Mouse (Mus musculus) lung, postnatal 0 days (tissue): ENCODE data around the gene Map2k7. TPM values are rescaled to one million over a fixed set of nuclear protein-coding genes. Genes with fewer than 3 reads are reported as not detected.
A peak's percentile ranks its signal among the peaks of the same experiment; 100 is the strongest.

Source experiments
- ATAC-seq: fragments of 200-750 bp; cut with Nextera tagmentation; 2 replicates; pipeline ENCODE4 v1.8.0; 2017; ENCODE audit warnings: moderate library complexity
- DNase-seq: peaks from one replicate; pipeline ENCODE4 v3.0.0-alpha.2; 2016; ENCODE audit warnings: low spot score
- H3K27ac ChIP-seq: fragments of 300-500 bp; sonication (generic); 2 replicates; pipeline ENCODE4 v1.5.1; 2014; ENCODE audit warnings: antibody characterized with exemption, mild to moderate bottlenecking, low read length, mixed read lengths
- H3K27me3 ChIP-seq: fragments of 300-500 bp; sonication (generic); replicated peaks from 2 replicates; pipeline ENCODE4 v1.6.1; 2014; ENCODE audit warnings: low read length, mixed read lengths; ENCODE audit not compliant: insufficient read depth
- H3K36me3 ChIP-seq: fragments of 300-500 bp; sonication (generic); 2 replicates; pipeline ENCODE4 v1.6.1; 2014; ENCODE audit warnings: low read length, mixed read lengths; ENCODE audit not compliant: insufficient read depth
- H3K4me1 ChIP-seq: fragments of 300-500 bp; sonication (generic); 2 replicates; pipeline ENCODE4 v1.6.1; 2014; ENCODE audit warnings: antibody characterized with exemption, low read depth, low read length, mixed read lengths; ENCODE audit not compliant: insufficient read depth
- H3K4me2 ChIP-seq: fragments of 300-500 bp; sonication (generic); replicated peaks from 2 replicates; pipeline ENCODE4 v1.6.1; 2014; ENCODE audit warnings: low read depth, mild to moderate bottlenecking, low read length, moderate library complexity, mixed read lengths
- H3K4me3 ChIP-seq: fragments of 300-500 bp; sonication (generic); 2 replicates; pipeline ENCODE4 v1.5.1; 2014; ENCODE audit warnings: low read depth, low read length
- H3K9ac ChIP-seq: fragments of 300-500 bp; sonication (generic); replicated peaks from 2 replicates; pipeline ENCODE4 v1.6.1; 2014; ENCODE audit warnings: low read depth, mild to moderate bottlenecking
- H3K9me3 ChIP-seq: fragments of 300-500 bp; sonication (generic); 2 replicates; pipeline ENCODE4 v1.6.1; 2016; ENCODE audit warnings: low read length, mixed read lengths
- CTCF ChIP-seq: IDR thresholded peaks from 2 replicates; pipeline ENCODE4 v1.5.1; 2016; ENCODE audit warnings: antibody characterized with exemption, mild to moderate bottlenecking
- EP300 ChIP-seq: IDR thresholded peaks from 2 replicates; pipeline ENCODE4 v1.6.1; 2016; ENCODE audit warnings: antibody characterized with exemption, mild to moderate bottlenecking, control low read depth
- WGBS: fragments of 180-500 bp; shearing (Covaris S2); extraction: QIAGEN DNeasy Blood & Tissue Kit; methylation state at CpG from one replicate; pipeline ENCODE4 v1.1.7; 2014; 5-methylcytosine and 5-hydroxymethylcytosine counted together
- polyA plus RNA-seq: library from polyadenylated mRNA; unstranded; fragments of >200 nt; fragmentation: Nextera tagmentation; extraction: Ambion mirVana; gene quantifications from 2 replicates; pipeline ENCODE4 v1.2.1, GENCODE M21; 2015

Gene Map2k7
- polyA plus RNA-seq, 1 experiment from 2014 or later = 22.9 TPM

DNA sequence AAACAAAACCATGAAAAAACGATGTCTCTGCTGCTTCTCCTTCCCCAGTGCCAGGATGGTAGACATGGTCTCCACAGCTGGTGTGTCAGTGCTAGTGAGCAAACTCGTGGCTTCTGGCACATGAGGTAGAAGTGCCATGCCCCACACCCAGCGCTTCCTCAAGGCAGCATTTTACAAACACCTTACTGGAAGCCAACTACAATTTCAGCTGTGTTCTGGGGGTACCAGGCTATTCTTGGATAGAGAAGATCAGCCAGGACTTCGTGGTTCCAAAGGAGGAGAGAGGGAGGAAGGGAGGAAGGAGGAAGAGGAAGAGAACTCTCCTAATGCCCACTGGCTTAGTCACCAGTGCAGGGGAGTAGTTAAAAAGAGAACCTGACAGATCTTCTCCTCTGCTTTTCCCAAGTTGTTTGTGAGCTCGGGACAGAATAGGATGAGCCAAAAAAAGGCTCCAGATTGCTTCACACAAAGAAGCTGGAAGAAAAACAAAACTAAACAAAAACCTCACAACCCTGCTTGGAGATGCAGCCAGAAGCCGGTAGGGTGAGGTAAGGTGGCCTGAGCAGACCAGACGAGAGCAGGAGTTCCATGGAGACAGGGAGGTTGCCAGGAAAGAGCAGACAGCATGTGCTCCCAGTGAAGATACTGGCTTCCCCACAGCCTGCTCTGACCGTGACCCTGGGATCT is 24.7 kb downstream of the Map2k7 start:
- Histone ChIP-seq H3K36me3 (peaks cover 35% of the 10 kb centered on the region), H3K4me2 (no peak overlapping the region), H3K9me3 (no peaks in the 10 kb centered on the region), H3K27me3 (no peaks in the 10 kb centered on the region), H3K27ac (no peak overlapping the region), H3K4me1 (no peaks in the 10 kb centered on the region), H3K4me3 (no peak overlapping the region), H3K9ac (no peak overlapping the region)
- ATAC-seq (no peak), DNase-seq (no peak)
- no peak for TF ChIP-seq EP300
- WGBS = 81% methylated on average over 8 of the region's 8 CpGs

DNA sequence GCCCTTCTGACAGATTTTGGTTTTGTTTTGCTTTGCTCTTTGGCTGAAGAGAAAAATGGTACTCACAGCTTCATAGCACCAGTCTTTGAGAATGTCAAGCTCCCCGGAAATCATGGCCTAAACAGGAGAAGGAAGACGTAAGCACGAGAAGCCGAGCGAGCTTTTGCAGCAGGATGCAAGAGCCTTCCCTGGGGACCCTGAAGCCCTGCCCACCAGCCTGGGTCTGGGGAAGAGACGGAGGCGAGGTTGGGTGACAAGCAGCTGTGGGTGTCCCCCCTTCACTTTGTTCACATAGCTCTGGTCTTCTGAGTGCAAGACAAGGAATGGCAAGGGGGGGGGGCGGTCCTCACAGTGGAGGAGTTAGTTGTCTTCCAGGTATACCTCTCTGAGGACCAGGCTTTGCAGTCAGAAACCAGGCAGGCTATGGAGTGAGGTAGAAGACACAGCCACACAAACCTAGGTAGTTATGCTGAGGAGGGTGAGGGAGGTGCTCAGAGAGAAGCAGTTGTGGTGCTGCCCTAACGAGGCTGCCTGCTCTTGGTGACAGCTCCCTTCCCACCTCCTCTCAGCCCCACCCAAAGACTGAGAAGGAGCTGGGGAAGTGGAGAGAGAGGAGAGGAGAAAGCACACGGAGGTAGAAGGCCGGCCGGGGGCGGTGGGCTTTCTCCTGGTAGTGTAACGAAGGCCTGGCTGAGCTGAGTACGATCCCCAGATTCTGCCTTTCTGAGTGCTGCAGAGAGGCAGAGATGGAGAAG is 26.8 kb downstream of the Map2k7 start:
- H3K4me1 ChIP-seq = no peaks in the 10 kb centered on the region
- H3K9me3 ChIP-seq = no peaks in the 10 kb centered on the region
- TF ChIP-seq EP300 (no peak), CTCF (no peak)
- H3K9ac ChIP-seq = no peak overlapping the region
- ATAC-seq (no peak; the same call in 1 of the 2 replicates), DNase-seq (no peak)
- no peak overlapping the region for H3K4me2 ChIP-seq
- H3K36me3 ChIP-seq = peaks cover 42% of the 10 kb centered on the region
- H3K4me3 ChIP-seq = no peak overlapping the region
- H3K27ac ChIP-seq = no peak overlapping the region
- no peaks in the 10 kb centered on the region for H3K27me3 ChIP-seq
- WGBS = 90% methylated on average over 15 of the region's 15 CpGs

DNA sequence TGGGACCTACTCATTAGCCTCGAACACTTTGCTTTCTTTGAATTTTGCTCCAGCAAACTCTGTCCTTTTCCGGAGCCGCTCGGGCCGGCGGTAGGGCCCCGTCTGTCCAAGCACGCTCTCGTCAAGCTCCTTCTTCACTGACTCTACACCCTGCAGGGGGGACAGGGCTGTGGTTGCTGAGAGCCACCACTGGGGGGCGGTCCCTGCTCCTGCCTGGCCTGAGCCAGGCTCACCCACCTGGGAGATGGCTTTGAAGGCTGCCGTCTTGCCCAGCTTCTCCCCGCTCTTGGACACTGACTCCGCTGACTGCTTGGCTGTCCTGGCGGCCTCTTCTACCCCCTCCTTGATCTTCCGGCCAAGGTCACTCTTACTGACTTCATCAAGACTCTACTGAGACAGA is 29.1 kb downstream of the Map2k7 start:
- H3K36me3 ChIP-seq = peaks cover 37% of the 10 kb centered on the region
- H3K4me1 ChIP-seq = no peaks in the 10 kb centered on the region
- TF ChIP-seq CTCF = peak; percentile 56
- TF ChIP-seq EP300 = no peak
- H3K27ac ChIP-seq = no peak overlapping the region
- no peaks in the 10 kb centered on the region for H3K27me3 ChIP-seq
- H3K4me3 ChIP-seq = no peak overlapping the region
- no peak overlapping the region for H3K4me2 ChIP-seq
- WGBS = 79% methylated on average over 15 of the region's 15 CpGs
- 0 out of 2 replicates have a peak, but pooled peaks have one; percentile 41 for ATAC-seq
- DNase-seq = no peak
- no peak overlapping the region for H3K9ac ChIP-seq
- no peaks in the 10 kb centered on the region for H3K9me3 ChIP-seq

DNA sequence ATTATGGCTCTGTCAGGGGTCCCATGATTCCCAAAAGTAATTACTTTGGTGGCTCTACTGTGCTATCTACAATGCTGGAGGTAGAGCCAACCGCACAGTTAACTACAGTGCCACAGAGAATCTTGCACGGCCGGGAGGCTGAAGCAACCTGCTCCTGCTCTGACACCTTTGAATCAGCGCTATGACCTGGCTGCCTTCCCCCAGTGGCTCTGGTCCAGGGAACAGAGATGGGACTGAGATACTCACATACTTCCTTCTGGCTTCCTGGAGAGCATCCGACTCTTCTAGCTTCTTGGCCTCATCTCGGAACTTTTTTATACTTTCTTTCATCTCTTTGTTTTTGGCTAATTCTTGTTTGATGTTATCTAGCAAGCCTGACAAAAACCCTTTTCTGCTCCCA is 31.1 kb downstream of the Map2k7 start:
- no peaks in the 10 kb centered on the region for H3K4me1 ChIP-seq
- DNase-seq (no peak), ATAC-seq (no peak)
- no peak for TF ChIP-seq EP300
- TF ChIP-seq CTCF = no peak
- no peak overlapping the region for H3K4me2 ChIP-seq
- H3K36me3 ChIP-seq = peaks cover 38% of the 10 kb centered on the region
- no peak overlapping the region for H3K9ac ChIP-seq
- no peak overlapping the region for H3K27ac ChIP-seq
- H3K4me3 ChIP-seq = no peak overlapping the region
- 93% methylated on average over 6 of the region's 6 CpGs for WGBS
- no peaks in the 10 kb centered on the region for H3K9me3 ChIP-seq
- H3K27me3 ChIP-seq = no peaks in the 10 kb centered on the region

DNA sequence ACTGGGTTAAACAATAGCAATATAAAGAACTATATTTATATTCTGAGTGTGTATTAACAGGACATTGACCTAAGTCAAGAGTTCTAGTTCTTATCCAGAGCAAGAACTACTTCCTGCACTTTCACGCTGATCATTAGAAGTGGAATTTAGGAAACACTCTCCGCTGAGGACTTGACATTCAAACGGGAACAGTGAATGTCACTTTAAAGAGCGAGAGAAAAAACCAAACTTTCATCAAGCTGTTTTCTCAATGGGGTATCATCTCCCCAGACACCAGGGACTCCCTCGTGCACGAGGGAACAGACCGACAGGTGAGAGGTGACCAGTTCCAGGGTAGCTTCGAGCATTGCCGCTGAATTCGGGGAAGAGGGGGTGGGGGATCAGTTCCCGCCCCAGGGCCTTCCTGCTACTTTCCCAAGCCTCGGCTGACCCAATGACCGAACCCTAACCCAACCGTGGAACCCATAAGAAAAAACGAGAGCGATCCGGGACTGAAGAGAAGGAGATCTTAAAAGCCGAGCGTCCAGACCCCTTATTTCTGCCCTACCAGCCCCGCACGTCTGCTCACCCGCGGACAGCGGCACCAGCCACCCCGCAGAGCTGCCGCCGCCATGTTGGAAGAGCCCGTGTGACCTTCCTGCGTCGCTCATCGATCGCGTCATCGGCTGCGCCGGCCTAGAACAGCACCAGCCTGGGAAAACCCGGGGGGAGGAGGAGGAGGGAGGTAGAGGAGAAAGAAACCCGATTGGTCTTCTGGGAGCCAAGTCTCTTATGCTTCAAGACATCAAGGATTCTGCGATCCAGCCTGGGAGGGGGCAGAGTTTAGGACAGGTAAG is 37.0 kb downstream of the Map2k7 start, which contains the start of gene Timm44:
Gene Timm44 (minus strand): TSS at position 639 of the 836 bp plus-strand sequence.
- peak within 1 kb of the TSS; percentile 80 for H3K4me3 ChIP-seq
- peak within 1 kb of the TSS; percentile 81 for H3K9ac ChIP-seq
- no peaks in the 10 kb centered on the region for H3K4me1 ChIP-seq
- H3K27me3 ChIP-seq = no peaks in the 10 kb centered on the region
- peaks cover 5% of the 10 kb centered on the region; the same call in 1 of the 2 replicates for H3K36me3 ChIP-seq
- peak within 1 kb of the TSS; percentile 73 for H3K4me2 ChIP-seq
- under 1% methylated on average over 39 of the region's 39 CpGs for WGBS
- TF ChIP-seq EP300 (no peak), CTCF (no peak)
- DNase-seq (peak; percentile 97), ATAC-seq (peak; percentile 99)
- no peaks in the 10 kb centered on the region for H3K9me3 ChIP-seq
- peak within 1 kb of the TSS; percentile 51 for H3K27ac ChIP-seq

DNA sequence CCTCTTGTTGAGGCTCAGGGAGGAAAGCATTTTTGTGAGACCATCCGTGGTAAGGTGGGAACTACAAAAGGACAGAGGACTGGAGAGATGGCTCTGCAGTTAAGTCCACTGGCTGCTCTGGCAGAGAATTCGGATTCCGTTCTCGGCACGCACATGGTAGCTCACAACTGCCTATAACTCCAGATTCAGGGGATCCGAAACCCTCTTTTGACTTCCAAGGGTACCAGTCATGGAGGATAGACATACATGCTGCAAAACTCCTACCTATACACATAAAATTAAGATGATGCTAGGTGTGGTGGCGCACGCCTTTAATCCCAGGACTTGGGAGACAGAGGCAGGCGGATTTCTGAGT is 37.5 kb downstream of the Map2k7 start:
- peak overlapping the region; percentile 34; the same call in 1 of the 2 replicates for H3K27ac ChIP-seq
- peak overlapping the region; percentile 80 for H3K4me3 ChIP-seq
- DNase-seq (no peak), ATAC-seq (peak; percentile 46; the same call in 1 of the 2 replicates)
- peak overlapping the region; percentile 81 for H3K9ac ChIP-seq
- peak overlapping the region; percentile 73 for H3K4me2 ChIP-seq
- H3K9me3 ChIP-seq = no peaks in the 10 kb centered on the region
- TF ChIP-seq EP300 (no peak), CTCF (no peak)
- no peaks in the 10 kb centered on the region for H3K4me1 ChIP-seq
- WGBS = 27% methylated on average over 9 of the region's 9 CpGs
- no peaks in the 10 kb centered on the region for H3K27me3 ChIP-seq
- peaks cover 5% of the 10 kb centered on the region; the same call in 1 of the 2 replicates for H3K36me3 ChIP-seq
